Mouse (Mus musculus): Measurements from ENCODE around the gene Slc23a4.
A peak's percentile ranks its signal among the peaks of the same experiment; 100 is the strongest.

Slc23a4 gene

DNA sequence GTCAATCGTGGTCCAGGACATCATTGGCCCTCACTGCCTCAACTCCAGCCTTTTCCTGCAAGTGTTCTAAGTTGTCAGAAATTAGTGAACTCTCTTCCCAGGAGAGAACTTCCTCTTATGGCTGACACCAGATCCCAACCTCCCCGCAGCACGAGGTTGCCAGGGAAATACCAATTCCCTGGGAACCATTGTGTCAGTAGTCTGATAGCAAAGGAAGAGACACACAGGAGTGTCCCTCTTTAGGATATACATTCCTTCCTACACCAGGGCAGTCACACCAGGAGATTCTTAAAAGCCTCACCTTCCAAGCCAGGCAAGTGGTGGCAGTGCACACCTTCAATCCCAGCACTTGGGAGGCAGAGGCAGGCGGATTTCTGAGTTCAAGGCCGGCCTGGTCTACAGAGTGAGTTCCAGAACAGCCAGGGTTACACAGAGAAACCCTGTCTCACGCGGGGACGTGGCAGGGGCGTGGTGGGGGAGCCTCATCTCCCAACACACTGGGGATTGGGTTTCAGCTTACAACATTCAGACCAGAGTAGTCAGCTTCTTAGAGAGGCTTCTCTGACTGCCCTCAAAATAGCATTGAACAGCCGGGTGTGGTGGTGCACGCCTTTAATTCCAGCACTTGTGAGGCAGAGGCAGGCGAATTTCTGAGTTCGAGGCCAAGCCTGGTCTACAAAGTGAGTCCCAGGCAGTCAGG, 74.7 kb downstream of the Slc23a4 start:
- DNase-seq (ENCODE audit: low read depth, low spot score): no peak

DNA sequence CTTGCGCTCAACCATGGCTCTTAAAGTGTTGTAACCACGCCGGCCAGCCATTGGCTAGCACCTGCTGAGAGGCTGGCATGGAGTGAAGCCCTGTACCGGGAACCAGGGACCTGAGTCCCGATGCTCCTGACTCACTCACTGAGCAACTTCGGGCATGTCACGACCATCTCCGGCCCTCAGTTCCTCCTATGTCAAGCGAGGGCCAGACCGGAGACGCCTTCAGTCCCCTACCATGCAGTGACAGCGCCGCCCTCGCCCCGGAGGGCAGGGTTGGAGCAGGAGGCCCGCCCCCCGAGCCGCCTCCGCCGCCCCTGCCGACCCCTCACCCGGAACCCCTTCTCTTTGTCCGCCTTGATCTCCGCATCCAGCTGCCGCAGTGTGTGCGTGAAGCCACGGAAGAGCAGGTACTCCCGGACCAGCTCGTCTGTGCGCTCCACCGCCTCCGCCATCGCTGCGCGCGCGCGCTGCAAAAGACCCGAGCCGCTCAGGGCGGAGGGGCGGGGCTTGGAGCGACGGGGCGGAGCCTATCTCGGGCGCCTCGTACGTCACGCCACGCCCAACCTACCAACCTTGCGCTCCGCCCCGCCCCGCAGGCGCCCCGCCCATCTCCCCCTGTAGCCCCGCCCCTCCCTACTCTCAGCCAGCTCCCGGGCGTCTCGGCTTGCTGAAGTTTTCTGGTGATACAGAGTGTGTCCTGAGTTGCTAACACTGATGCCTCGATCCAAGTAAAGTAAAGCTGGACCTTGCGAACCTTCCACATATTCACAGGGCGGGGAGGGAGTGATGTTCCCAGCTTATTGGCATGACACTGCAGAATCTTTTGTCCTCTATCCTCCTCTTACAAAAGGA, 77.6 kb downstream of the Slc23a4 start, which contains the start of gene Wdr91:
Gene Wdr91 (minus strand): TSS at position 506 of the 849 bp plus-strand sequence.
- peak; percentile 91 for DNase-seq (ENCODE audit: low read depth, low spot score)

DNA sequence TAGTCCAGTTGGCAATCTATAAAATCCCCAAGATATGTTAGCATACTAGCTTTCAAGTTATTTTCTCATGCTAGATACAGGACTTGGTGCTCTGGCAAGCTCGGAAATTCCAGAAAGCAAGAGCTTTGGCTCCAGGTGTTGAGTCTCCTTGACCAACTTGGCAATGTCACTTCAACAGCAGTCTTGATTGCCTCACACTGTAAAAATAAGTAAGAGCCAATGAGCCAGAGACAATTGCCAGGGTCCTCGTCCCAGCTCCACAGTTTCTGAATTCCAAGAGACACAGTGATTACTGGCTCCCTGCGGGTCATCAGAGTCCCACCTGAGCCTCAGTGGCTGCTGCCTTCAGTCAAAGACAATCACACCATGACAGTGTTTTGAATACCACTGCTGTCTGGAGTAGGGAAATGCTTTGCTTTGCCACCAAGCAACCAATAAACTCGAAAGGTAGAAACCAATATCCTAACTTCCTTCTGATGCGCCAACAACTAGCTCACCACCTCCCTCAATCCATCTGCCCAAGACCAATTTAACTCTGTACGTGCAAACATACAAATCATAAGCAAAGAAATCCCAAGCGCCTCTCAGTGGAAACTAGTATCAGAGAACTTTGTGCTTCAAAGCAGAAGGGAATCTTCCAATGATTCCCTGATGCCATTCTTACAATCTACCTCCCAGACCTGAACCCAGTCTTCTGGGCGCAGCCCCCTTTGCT, 78.4 kb downstream of the Slc23a4 start:
- DNase-seq (ENCODE audit: low read depth, low spot score): no peak

DNA sequence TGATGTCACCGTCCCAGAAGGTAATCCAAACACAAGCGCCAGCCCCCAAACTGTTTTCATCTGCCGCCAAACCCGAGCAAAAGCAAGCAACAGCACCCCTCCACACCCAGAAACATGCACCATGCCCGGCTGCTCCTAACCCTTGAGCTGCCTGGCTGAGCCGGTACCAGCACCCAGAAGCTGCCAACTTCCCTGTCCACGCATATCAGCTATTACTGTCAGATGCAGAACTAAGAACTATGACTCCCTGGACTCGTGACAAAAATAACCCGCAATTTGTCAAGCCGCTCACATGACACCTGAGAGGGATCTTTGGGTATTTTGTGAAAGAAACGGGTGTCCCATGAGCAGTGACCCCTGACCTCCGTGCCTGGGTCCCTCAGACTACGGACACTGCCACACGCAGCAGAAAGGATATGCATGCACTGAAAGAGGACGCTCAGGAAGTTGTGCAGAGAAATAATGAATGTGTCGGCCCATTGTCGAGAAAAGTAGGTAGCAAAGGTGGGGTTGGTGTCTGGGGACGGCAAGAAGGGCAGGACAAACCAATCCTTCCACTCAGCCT, 80.4 kb downstream of the Slc23a4 start:
- no peak for DNase-seq (ENCODE audit: low read depth, low spot score)

DNA sequence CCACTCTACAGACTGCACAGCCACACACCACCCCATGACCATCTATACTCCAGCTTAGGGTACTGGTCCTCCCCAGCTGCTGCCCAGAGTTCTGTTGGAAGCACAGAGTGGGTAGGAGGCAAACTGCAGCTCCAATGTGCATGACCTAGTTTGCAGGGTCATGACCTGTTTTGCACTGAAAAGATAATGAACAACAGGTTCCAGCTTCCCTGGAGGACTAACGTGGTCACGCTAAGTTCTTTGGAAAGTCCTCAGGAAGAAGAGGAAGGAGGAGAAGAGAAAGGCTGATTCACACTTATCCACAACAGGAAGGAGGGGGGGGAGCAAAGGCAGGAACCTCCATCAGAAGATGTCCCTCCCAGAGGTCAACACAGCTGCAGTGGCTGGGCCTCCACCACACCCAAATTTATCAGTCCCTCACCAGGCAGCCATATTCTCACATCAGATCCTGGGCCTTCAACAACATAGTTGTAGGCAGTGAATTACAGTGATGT, 81.0 kb downstream of the Slc23a4 start:
- DNase-seq (ENCODE audit: low read depth, low spot score): no peak

DNA sequence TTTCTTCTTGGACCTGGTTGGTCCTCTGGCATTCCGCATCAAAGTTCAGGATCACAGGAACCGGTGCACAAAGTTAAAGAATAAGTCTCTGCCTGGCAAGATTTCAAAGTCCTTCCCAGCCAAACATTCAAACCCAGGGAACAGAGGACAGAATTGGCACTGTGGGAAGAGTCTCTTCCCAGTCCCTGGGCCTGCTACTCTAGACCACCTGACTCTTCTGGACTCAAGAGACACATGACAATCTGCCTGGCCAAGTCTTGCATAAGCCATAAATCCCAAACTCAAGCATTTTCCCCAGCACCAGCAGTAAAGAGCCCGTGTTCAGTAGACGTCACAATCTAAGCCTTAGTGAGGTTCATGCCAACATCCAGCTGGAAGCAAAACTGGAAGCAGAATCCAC, 81.5 kb downstream of the Slc23a4 start:
- DNase-seq (ENCODE audit: low read depth, low spot score): no peak

DNA sequence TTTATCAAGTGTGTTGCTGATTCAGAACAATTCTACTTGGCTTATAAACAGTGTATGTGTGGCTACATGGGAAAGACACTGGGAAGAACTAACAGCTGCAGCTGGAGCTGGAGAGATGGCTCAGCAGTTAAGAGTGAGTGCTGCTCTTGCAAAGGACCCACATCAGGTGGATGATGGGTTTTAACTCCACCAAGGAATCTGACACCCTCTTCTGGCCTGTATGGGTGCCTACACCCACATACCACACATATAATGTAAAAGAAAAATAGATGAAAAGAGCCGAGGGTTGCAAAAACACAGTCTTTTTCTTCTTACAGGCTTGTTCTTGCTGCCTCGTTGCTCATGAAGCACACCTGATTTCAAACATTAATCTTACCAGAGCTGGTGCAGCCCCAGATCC, 82.1 kb downstream of the Slc23a4 start:
- peak; percentile 19 for DNase-seq (ENCODE audit: low read depth, low spot score)

DNA sequence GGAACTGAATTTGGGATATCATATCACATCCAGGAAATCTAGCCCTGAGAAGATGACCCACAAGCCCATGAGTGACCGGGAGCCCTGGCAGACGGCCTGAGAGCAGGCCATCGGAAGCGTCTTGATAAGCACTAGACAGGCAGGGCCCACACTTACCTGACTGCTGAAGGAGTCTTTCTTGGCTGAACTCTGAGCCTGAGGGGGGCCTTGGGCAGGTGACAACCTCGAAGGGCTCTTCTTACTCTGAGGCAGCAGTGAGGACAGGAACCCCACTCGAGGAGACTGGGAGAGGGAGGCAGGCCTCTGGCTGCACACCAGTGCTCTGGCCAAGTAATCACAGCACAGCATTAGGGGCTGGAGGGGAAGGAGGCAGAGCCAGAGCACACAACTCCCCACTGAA, 83.8 kb downstream of the Slc23a4 start:
- DNase-seq (ENCODE audit: low read depth, low spot score): no peak

DNA sequence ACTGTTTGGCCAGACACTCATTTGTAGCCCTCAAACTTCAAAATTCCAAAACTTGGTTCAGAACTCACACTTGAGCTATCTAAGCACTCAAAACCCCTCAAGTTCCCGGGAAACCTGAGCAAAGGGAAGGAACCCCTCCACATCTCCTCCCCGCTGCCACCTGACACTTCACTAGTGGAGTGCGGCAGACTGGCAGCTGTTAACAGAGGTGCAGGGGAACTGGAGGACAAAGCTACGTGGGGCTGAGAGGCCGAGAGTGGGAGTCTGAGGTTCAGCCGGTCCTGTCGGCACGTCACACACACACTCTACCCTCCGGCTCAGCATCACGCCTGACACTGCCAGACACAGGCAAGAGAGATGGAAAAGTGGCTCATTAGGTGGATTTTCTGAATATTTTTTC, 84.4 kb downstream of the Slc23a4 start:
- DNase-seq (ENCODE audit: low read depth, low spot score): no peak

DNA sequence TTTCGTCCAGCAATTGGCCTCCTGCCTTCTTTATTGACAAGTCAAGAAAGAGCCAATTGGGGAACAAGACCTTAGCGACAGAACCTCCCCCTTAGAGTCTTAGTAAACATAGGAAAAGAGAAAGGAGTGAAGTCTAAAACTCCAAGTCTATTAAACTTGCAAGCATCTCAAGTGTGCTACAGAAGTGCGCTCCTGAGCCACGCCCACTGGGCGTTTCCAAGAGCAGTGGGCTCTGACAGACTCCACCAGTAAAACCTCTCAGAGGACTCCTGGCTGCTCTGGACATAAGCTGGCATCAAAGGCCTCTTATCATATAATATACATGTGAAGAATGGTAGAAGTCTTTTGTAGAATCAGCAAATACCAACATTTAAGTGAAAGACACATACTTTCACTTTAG, 84.8 kb downstream of the Slc23a4 start:
- DNase-seq (ENCODE audit: low read depth, low spot score): no peak

DNA sequence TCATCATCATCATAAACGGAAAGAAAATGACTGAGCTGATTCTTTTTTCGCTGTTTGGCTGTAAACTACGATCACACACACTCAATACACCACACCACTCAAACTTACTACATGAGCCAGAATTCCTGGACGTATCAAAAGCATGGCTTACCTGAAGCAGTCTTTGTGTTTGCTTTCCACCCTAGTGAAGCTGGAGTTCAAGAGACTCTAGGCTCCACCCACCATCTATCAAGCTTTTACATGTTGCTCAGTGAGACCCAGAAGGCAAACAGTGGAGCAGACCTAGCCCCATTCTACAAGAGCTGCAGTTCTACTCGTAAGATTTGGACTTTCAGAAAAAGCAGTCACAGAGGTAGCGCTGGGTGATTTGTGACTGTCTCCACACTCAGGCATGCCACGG, 85.6 kb downstream of the Slc23a4 start:
- no peak for DNase-seq (ENCODE audit: low read depth, low spot score)

DNA sequence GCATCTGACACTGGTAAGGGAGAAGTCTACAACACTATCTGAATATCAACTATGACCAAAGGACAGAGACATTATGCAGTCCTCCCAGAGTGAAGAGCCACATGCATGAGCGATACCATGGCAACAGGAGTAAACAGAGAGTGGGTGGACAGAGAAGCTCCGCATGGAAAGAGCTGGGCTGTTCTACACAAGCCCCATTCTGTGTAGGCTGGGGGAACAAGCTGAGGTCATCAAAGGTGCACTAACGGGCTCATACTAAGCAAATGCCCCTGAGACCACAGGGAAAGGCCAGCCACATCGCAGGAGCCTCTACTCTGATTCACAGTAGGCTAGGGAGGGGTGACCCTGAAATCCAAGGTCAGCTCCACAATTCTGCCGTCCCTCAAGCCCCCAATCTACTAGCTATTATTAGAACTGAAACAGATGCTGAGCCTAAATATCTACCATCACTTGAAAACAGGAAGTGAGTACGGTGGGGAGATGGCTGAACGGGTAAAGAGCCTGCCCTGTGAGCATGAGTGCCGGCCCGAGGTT, 86.2 kb downstream of the Slc23a4 start:
- no peak for DNase-seq (ENCODE audit: low read depth, low spot score)

DNA sequence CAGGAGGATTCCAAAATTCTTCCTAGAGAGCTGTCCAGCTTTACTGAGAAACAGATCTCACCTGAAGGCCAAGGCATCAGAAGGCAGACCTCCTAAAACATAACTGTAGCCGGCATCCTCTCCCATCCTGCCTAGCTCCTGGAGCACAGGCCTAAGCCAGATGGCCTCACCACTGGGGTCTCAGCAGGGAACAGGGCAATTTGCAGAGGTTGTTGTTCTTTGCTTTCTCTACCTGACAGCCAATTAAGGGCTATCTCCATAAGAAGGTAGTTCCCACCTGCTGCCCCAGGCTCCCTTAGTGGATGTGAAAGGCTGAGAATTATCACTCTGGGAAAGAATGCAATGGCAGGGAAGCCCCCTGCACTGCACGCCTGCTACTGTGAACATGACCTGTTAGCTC, 87.2 kb downstream of the Slc23a4 start:
- no peak for DNase-seq (ENCODE audit: low read depth, low spot score)

DNA sequence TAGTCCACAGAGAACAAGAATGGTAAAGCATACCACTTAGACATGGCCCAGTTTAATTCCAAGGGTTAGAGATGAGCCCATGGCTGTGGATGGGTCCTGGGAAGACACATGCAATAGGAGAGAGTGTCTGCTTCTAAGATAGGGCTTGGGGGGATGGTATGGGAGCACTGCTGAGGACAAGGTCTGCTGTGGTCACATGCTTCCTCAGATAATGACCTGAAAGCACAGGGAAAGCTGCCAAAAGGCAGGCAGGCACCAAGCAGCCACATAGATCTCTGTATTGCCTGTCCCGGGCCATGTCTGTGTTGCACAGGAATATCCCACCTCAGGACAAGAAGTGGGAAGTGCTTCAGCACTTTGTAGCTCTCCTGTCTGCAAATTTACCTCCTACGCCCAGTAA, 89.1 kb downstream of the Slc23a4 start:
- DNase-seq (ENCODE audit: low read depth, low spot score): no peak

DNA sequence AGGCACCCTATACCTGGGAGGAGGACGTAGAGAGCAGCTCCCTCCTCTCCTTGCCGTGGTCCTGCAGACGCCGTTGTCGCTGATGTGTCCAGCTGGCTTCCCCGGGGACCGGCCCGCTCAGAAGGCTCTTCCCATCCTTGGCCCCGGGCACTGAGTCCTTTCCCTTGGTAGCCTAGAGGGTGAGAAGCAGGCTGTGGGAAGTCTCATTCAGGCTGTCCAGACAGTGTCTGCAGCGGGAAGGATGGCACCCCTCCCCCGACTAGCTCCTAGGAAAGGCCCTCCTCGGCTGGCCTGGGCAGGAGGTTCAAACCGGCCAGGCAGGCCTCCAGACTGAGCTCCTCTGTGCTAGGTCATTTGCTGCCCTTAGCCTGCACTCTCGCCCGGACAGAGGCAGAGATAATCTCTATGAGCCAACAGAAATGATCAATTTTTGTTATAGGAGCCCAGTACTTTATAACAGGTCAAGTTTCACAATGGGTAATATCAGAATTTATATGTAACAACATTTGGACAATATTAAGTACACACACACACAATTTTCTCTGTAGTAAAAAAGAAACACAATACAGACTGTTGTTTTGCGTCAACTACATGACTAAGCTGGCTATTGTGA, 91.9 kb downstream of the Slc23a4 start:
- DNase-seq (ENCODE audit: low read depth, low spot score): no peak

DNA sequence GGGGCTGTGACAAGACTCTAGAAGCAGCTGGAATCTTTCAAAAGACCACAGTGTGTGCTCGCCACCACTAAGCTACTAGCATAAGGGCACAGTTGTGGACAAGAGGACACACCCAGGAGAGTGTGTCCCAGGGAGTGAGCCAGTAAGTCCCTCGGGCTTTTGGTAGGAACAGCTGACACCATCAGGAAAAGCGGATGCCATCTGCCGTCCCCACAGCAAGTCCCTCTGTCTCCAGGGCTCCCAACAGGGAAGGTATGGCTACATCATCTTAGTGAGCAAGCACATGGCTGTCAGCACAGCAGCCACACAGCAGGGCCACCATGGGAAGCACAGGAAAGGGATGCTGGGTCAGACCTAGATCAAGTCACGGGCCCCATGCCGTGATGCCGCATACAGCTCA, 92.6 kb downstream of the Slc23a4 start:
- DNase-seq (ENCODE audit: low read depth, low spot score): no peak

All from 3T3-L1 (cell line).